Mouse (Mus musculus) spleen, adult 18-20 months (tissue): ENCODE results near the gene Ndrg2.
"Not testable (repeated sequence)": the region's sequence is repeated elsewhere in the genome, so short reads cannot be mapped to it uniquely, and the experiment has no call there.

Experiments
- DNase-seq, 2 experiments: peaks; one replicate each; pipeline ENCODE4 v3.0.0; 2022; ENCODE audit warnings: mixed read lengths in 2 of 2

Ndrg2 gene

DNA sequence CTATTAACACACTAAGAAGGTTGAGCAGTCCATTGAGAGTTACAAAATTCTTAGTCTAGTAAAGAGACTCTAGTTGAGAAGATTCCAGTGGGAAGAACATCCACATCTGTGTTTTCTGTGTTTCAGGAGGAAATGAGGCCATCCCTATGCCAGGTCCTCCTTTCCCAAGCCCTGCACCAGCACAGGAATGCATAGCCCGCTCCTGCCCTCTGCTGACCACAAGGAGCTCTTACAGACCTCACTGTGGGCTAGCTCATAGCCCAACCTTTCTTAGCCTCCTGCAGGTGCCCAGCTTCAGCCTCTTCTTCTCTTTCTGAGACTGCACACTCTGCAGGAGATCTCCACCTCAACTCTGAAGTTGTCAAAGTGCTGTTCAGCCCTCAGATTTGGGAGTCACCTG lies 50.4 kb downstream of the Ndrg2 start:
- not testable (repeated sequence) for DNase-seq

GRCm38 (mm10) chr14:51855280-51855679 lies 58.7 kb downstream of the Ndrg2 start:
- not testable (repeated sequence) for DNase-seq
